9 mouse cellular contexts compared by ENCODE assay signal in genomic region chr14:31604916-31605315, GRCm38 (mm10). TPM values are rescaled to one million over a fixed set of nuclear protein-coding genes. Genes with fewer than 3 reads are reported as not detected.
DNase-seq lines count a peak whose midpoint lies in the region; ATAC-seq and TF ChIP-seq lines count a peak whose summit lies in the region.
"Had no signal": no experiment of that assay in that cellular context is flagged by ENCODE, and none has a peak within 500 bp of the region (broad histone marks: within the 10 kb centered on the region; RNA-seq: fewer than 3 reads in every experiment).

No protein-coding gene starts in this region.

- no peak for TF ChIP-seq CTCF in brain, embryonic 14.5 days (IDR thresholded peaks at IDR 0.05; ENCODE audit: borderline replicate concordance, extremely low read depth, insufficient read depth, insufficient read length)
- peak; percentile 38; the same call in 1 of the 2 replicates for TF ChIP-seq CTCF in cortical plate, adult 2 months (IDR thresholded peaks at IDR 0.05; ENCODE audit: extremely low read depth, insufficient read depth, low read length)

- no peaks in the 10 kb centered on the region for H3K36me3 ChIP-seq in midbrain, embryonic 16.5 days (ENCODE audit: control insufficient read depth, insufficient read depth, low read length)

- peak; percentile 21 for DNase-seq in left cerebral cortex, postnatal 4 days
- no peak for DNase-seq in left cerebral cortex, adult 18-20 months (ENCODE audit: low spot score in 2 of 2)
- DNase-seq in brain, embryonic 14.5 days (ENCODE audit: low read depth), result peak; percentile 10
- DNase-seq in retina, postnatal 1 day, result peak; percentile 6
- no peak for DNase-seq in layer of hippocampus, adult 9-11 months

- TF ChIP-seq POLR2A in brain, embryonic 14.5 days (IDR thresholded peaks at IDR 0.05; ENCODE audit: borderline replicate concordance, extremely low read depth, insufficient read depth, insufficient read length, poor library complexity, severe bottlenecking), result no peak
- no peak for TF ChIP-seq POLR2A in cortical plate, adult 2 months (IDR thresholded peaks at IDR 0.05; ENCODE audit: extremely low read depth, insufficient read depth, low read length)

- H3K27ac ChIP-seq in cortical plate, adult 2 months (ENCODE audit: insufficient read depth, low read length), result no peak overlapping the region
- H3K27ac ChIP-seq in midbrain, embryonic 16.5 days (ENCODE audit: low read length), result no peak overlapping the region

- no peak overlapping the region for H3K9ac ChIP-seq in midbrain, embryonic 16.5 days (ENCODE audit: low read depth, low read length)

- ATAC-seq in megakaryocyte, adult 5-6 weeks (ENCODE audit: poor library complexity, severe bottlenecking), result no peak
- ATAC-seq in midbrain, embryonic 16.5 days, result no peak

- H3K27me3 ChIP-seq in midbrain, embryonic 16.5 days (ENCODE audit: control insufficient read depth, insufficient read depth, low read depth, low read length), result no peaks in the 10 kb centered on the region

- intact Hi-C loops in left cerebral cortex, postnatal 4 days (cut with DNase I), result loop anchor here (10.0 kb wide), 1 partner anchor 110 kb away; the partner anchor contains the start of genes Eaf1 and Mettl6

- H3K9me3 ChIP-seq in midbrain, embryonic 16.5 days (replicated peaks; ENCODE audit: control insufficient read depth, low read length, poor library complexity, severe bottlenecking), result no peaks in the 10 kb centered on the region

- no peak overlapping the region for H3K4me2 ChIP-seq in midbrain, embryonic 16.5 days (ENCODE audit: low read length)

- no peak overlapping the region for H3K4me3 ChIP-seq in cortical plate, adult 2 months (ENCODE audit: insufficient read depth, low read length)
- no peak overlapping the region for H3K4me3 ChIP-seq in midbrain, embryonic 16.5 days (ENCODE audit: low read depth, low read length)

- no peaks in the 10 kb centered on the region for H3K4me1 ChIP-seq in cortical plate, adult 2 months (ENCODE audit: control insufficient read depth, insufficient read depth, low read length)
- no peaks in the 10 kb centered on the region for H3K4me1 ChIP-seq in midbrain, embryonic 16.5 days (ENCODE audit: control insufficient read depth, insufficient read depth, low read length)

- WGBS in midbrain, embryonic 16.5 days, result 89% methylated on average over 5 of the region's 5 CpGs

RNA-seq across cellular contexts. Expression of gene Colq, which starts 13.8 kb away (rescaled TPM):
- total RNA-seq in left cerebral cortex, postnatal 4 days (2021), result under 1 TPM; 0.16 to 0.18 TPM
- under 1 TPM; 0.35 to 0.74 TPM for total RNA-seq in left cerebral cortex, adult 18-20 months (2021)
- polyA plus RNA-seq in brain, embryonic 14.5 days (2012; rRNA removed), result 0.16 TPM in 2 replicates
- 0.84 and 0.91 TPM in 2 replicates for polyA plus RNA-seq in cortical plate, adult 2 months (2012; rRNA removed)
- 0.07 TPM in 1 of 2 replicates, not detected in the other for total RNA-seq in megakaryocyte, adult 5-6 weeks (2015)
- total RNA-seq in megakaryocyte, adult 5-6 weeks (2017), result not detected in 2 replicates
- not detected in 2 replicates for polyA plus RNA-seq in midbrain, embryonic 16.5 days (2015; fragmentation: Nextera tagmentation; extraction: Ambion mirVana)

RNA-seq across cellular contexts. Expression of gene Gm49387, which starts 35.8 kb away (rescaled TPM):
- total RNA-seq in left cerebral cortex, postnatal 4 days (2021), result not detected
- total RNA-seq in left cerebral cortex, adult 18-20 months (2021), result under 1 TPM in 1 of 2 experiments, not detected in 1; 0.66 TPM
- not detected in 2 replicates for polyA plus RNA-seq in brain, embryonic 14.5 days (2012; rRNA removed)
- polyA plus RNA-seq in cortical plate, adult 2 months (2012; rRNA removed), result not detected in 2 replicates
- not detected in 2 replicates for total RNA-seq in megakaryocyte, adult 5-6 weeks (2015)
- total RNA-seq in megakaryocyte, adult 5-6 weeks (2017), result not detected in 2 replicates
- not detected in 2 replicates for polyA plus RNA-seq in midbrain, embryonic 16.5 days (2015; fragmentation: Nextera tagmentation; extraction: Ambion mirVana)
- polyA plus RNA-seq: gonadal fat pad, adult 2 months had no signal

RNA-seq across cellular contexts. Expression of gene Btd, which starts 35.9 kb away (rescaled TPM):
- total RNA-seq in left cerebral cortex, postnatal 4 days (2021), result 1 to 10 TPM; 9.5 to 10.0 TPM
- total RNA-seq in left cerebral cortex, adult 18-20 months (2021), result 1 to 10 TPM; 7.1 to 8.7 TPM
- polyA plus RNA-seq in brain, embryonic 14.5 days (2012; rRNA removed), result 22.0 and 25.2 TPM in 2 replicates
- polyA plus RNA-seq in cortical plate, adult 2 months (2012; rRNA removed), result 15.7 and 19.6 TPM in 2 replicates
- 14.8 and 17.0 TPM in 2 replicates for total RNA-seq in megakaryocyte, adult 5-6 weeks (2015)
- 11.3 and 18.5 TPM in 2 replicates for total RNA-seq in megakaryocyte, adult 5-6 weeks (2017)
- polyA plus RNA-seq in midbrain, embryonic 16.5 days (2015; fragmentation: Nextera tagmentation; extraction: Ambion mirVana), result 15.0 and 17.2 TPM in 2 replicates

RNA-seq across cellular contexts. Expression of gene Hacl1, which starts 36.2 kb away (rescaled TPM):
- total RNA-seq in left cerebral cortex, postnatal 4 days (2021), result 1 to 10 TPM; 4.9 to 6.0 TPM
- 1 to 10 TPM; 4.5 to 8.7 TPM for total RNA-seq in left cerebral cortex, adult 18-20 months (2021)
- polyA plus RNA-seq in brain, embryonic 14.5 days (2012; rRNA removed), result 8.6 and 8.7 TPM in 2 replicates
- polyA plus RNA-seq in cortical plate, adult 2 months (2012; rRNA removed), result 11.2 and 11.3 TPM in 2 replicates
- 8.0 and 12.2 TPM in 2 replicates for total RNA-seq in megakaryocyte, adult 5-6 weeks (2015)
- 14.6 and 18.1 TPM in 2 replicates for total RNA-seq in megakaryocyte, adult 5-6 weeks (2017)
- polyA plus RNA-seq in midbrain, embryonic 16.5 days (2015; fragmentation: Nextera tagmentation; extraction: Ambion mirVana), result 8.6 and 10.6 TPM in 2 replicates

Comparison
In these comparisons a context has a peak if more than half of its experiments do, and no peak if none do; other contexts are left out.
1. DNase-seq: peak in left cerebral cortex, postnatal 4 days (single experiment), brain, embryonic 14.5 days (single experiment) and retina, postnatal 1 day (single experiment); none in left cerebral cortex, adult 18-20 months (0 of 2) and layer of hippocampus, adult 9-11 months (single experiment).